Mouse (Mus musculus): ENCODE measurements around the gene Timm17a.

DNA sequence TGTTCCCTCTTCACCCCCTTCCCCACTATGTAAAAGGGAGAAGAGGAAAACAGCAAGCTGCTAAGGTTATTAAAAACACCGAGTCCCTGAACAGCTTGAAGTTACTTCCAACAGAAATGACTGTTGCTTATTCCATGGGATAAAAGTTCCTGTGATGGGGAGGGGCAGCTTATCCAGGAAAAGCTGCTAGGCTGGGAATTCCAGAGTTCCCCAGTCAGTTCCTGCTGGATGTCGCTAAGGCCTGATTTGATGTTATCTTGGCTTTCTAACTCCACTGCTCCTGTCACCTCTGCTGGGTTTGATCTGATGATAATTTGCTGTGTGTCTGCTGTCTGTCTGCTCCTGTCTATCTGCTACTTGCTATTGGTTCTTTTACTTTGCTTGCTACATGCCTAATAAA, 27.3 kb downstream of the Timm17a start:
- TF ChIP-seq CTCF (IDR thresholded peaks at IDR 0.05; ENCODE audit: low read depth) (no peak), EP300 (IDR thresholded peaks at IDR 0.05; ENCODE audit: low read depth) (no peak)
